Mouse (Mus musculus) mature B cell (primary cell): ENCODE results near the gene Lilra6.
"Not testable (repeated sequence)": the region's sequence is repeated elsewhere in the genome, so short reads cannot be mapped to it uniquely, and the experiment has no call there.

Experiments
- in situ Hi-C: fragments of 300-500 bp; cut with MboI; formaldehyde crosslinking; loops from 2 replicates; pipeline ENCODE4 v1.14.3; 2019

Lilra6 gene

DNA sequence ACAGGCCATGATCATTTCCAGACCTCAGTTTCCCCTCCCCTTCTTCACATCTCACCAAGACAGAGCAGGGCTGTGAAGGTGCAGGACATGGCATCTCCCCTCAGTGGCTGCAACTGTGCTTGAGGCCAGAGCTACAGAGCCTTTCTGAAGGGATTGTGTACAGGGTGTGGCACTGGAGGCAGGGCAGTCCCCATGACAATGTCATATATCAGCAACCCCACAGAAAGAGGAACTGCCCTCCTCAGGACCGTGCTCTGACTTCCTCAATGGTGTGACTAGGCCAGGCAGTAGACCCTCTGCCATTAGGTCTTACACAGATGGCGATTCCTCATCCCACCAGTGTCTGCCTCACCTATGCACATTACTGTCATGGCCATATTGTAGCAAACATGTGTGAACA is at the start of gene Lilra6:
Gene Lilra6, minus strand, starts transcription at position 117 of the 400 bp plus-strand sequence.
- in situ Hi-C loops = not testable (repeated sequence)

GRCm38 (mm10) chr7:3962017-3962416 is 46.7 kb upstream of the Lilra6 start:
- in situ Hi-C loops = no loop called here

DNA sequence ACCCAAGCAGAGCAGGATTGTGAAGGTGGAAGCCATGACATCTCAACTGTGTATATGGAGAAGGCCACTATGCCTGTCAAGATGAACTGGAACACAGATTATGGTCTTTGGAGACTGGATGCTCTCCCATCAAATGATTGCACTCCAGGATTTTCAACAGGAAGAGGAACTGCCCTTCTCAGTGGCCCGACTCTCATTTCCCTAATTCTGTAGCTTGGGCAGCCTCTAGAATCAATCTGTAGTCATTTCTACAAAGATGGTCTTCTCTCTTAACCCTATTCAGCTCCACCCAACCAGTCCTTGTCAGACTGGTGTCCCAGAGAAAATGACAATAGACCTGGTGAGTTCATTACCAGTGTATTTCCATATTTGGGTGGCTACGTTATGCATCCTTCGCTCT is 42.1 kb upstream of the Lilra6 start:
- in situ Hi-C loops = no loop called here

DNA sequence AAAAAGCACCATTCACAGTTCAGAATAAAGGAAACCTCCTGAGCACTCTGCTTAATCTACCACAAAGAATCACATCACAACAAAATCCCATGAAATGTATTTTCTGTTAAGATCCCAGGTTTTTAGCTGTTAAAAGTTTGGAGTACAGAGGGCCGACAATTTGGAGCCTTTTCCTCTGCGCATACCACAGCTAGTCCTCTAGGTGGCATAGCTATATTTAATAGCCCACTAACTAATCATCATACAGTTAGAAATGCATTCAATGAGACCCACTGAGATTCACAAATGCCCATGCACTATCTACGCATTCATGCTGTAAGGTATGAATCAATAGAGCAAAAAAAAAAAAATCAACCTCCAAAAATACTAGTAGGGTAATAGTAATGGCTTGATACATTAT is 33.9 kb upstream of the Lilra6 start:
- in situ Hi-C loops = no loop called here

DNA sequence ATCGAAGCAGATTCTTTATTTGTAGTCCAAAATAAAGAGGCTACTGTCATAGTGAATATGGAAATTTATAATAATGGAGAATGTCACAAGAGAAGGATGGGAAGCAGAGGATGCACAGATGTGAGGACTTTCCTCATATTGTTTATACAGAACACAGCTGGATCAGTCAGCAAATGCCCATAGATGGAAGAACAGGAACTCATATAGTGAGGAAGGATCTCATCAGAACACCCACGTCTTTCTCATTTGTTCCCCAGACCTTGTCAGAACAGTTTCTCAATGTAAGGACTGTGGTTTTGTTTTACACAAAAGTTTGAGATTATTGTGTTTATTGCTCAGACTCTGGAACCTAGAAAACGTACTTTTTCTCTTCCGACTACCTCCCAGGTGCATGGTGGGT is 32.9 kb upstream of the Lilra6 start:
- in situ Hi-C loops = no loop called here

DNA sequence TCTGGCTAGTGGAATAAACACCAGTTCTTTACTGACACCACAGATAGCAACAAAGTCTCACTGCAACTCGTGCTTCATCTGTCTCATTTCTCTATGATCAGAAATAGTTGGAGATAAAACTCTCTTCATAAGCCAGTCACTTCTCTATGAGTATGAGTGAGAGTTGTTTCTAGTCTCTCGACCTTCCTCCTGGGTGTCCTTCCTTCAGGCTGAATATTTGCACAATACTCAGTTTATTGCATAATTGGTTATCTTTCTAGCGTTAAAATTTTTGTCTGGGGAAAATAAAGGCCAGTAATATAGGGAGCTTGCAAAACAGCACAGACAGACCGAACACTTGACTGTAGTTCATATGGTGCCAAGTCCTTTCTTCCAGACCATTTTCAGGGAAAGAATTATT is 30.8 kb upstream of the Lilra6 start:
- in situ Hi-C loops = no loop called here

DNA sequence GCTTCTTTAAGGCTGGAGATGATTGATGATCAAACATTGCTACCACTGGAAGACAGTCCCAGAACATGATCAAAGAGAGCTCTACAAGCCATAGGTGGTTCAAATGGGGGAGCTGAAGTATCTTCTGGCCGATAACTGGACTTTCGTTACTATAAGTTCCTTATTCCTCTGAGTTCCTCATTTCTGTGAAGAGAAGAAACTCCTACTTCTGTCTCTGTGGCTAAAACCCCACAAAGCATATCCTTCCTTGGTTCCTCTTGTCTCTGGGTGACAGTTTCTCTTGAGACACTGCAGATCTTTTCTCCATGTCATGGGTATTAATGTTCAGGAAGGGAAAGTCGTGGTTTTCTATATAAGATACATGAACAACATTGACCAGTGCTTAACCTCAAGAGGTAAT is 25.6 kb upstream of the Lilra6 start:
- in situ Hi-C loops = no loop called here

GRCm38 (mm10) chr7:3939866-3940525 is 24.7 kb upstream of the Lilra6 start:
- in situ Hi-C loops = no loop called here

- in situ Hi-C loops = not testable (repeated sequence)
Observed at GRCm38 (mm10) chr7:3935473-3935872, 20.2 kb upstream of the Lilra6 start.

- in situ Hi-C loops = no loop called here
Observed at GRCm38 (mm10) chr7:3903704-3904103, 11.6 kb downstream of the Lilra6 start.

GRCm38 (mm10) chr7:3898036-3898590 is 17.2 kb downstream of the Lilra6 start, which contains the start of gene Gm14548:
Gene Gm14548 (minus strand): TSS chr7:3898120.
- in situ Hi-C loops = not testable (repeated sequence)

GRCm38 (mm10) chr7:3875032-3875431 is 40.3 kb downstream of the Lilra6 start:
- in situ Hi-C loops = not testable (repeated sequence)
